Mouse (Mus musculus) liver, postnatal 0 days (tissue): ENCODE measurements at regions not wholly inside any gene's neighbourhood (a gene's known extent, or its start where the extent isn't known, plus 50 kb on each side); places are given as distances from the start of the nearest gene placed in this dataset.

Experiments
- CTCF ChIP-seq: sonication (generic); IDR thresholded peaks from 2 replicates; pipeline ENCODE4 v1.5.1; 2016; ENCODE audit warnings: antibody characterized with exemption, low read depth
- EP300 ChIP-seq: IDR thresholded peaks from 2 replicates; pipeline ENCODE4 v1.6.1; 2016; ENCODE audit warnings: antibody characterized with exemption, low read depth, mild to moderate bottlenecking

- TF ChIP-seq CTCF (no peak), EP300 (no peak)
Measured at GRCm38 (mm10) chr6:31061813-31062212, 102.9 kb upstream of the Klf14 start.
